ENCODE assay signal across 16 mouse cellular contexts in genomic region chr3:154082241-154082640, GRCm38 (mm10).
DNase-seq lines count a peak whose midpoint lies in the region; ATAC-seq and TF ChIP-seq lines count a peak whose summit lies in the region.
"Had no signal": no experiment of that assay in that cellular context is flagged by ENCODE, and none has a peak within 500 bp of the region (broad histone marks: within the 10 kb centered on the region; RNA-seq: fewer than 3 reads in every experiment).

No protein-coding gene starts in this region.

- TF ChIP-seq CTCF in midbrain, postnatal 0 days (IDR thresholded peaks at IDR 0.05): no peak

- H3K4me3 ChIP-seq in forebrain, embryonic 13.5 days: no peak overlapping the region
- H3K4me3 ChIP-seq in hindbrain, embryonic 15.5 days: no peak overlapping the region
- H3K4me3 ChIP-seq in midbrain, postnatal 0 days (ENCODE audit: low read depth, low read length): no peak overlapping the region
- H3K4me3 ChIP-seq: heart, adult 2 months; limb, embryonic 15.5 days had no signal

- H3K9me3 ChIP-seq in forebrain, embryonic 13.5 days (replicated peaks): no peaks in the 10 kb centered on the region
- no peaks in the 10 kb centered on the region for H3K9me3 ChIP-seq in hindbrain, embryonic 15.5 days
- H3K9me3 ChIP-seq in midbrain, postnatal 0 days (ENCODE audit: low read length): no peaks in the 10 kb centered on the region
- H3K9me3 ChIP-seq: limb, embryonic 15.5 days had no signal

- peak overlapping the region; percentile 35 for H3K4me2 ChIP-seq in forebrain, embryonic 13.5 days
- peak overlapping the region; percentile 38 for H3K4me2 ChIP-seq in hindbrain, embryonic 15.5 days
- peak overlapping the region; percentile 30 for H3K4me2 ChIP-seq in midbrain, postnatal 0 days (ENCODE audit: low read depth, low read length, poor library complexity, severe bottlenecking)
- H3K4me2 ChIP-seq: limb, embryonic 15.5 days; lung, embryonic 14.5 days had no signal

- no peaks in the 10 kb centered on the region for H3K36me3 ChIP-seq in forebrain, embryonic 13.5 days (ENCODE audit: poor library complexity, severe bottlenecking)
- no peaks in the 10 kb centered on the region for H3K36me3 ChIP-seq in hindbrain, embryonic 15.5 days
- H3K36me3 ChIP-seq in midbrain, postnatal 0 days (ENCODE audit: insufficient read depth, low read length): no peaks in the 10 kb centered on the region
- H3K36me3 ChIP-seq: limb, embryonic 15.5 days had no signal

- H3K4me1 ChIP-seq in forebrain, embryonic 13.5 days: peaks cover 19% of the 10 kb centered on the region
- H3K4me1 ChIP-seq in hindbrain, embryonic 15.5 days (replicated peaks): peaks cover 14% of the 10 kb centered on the region
- peaks cover 15% of the 10 kb centered on the region for H3K4me1 ChIP-seq in midbrain, postnatal 0 days (ENCODE audit: insufficient read depth, low read length)
- H3K4me1 ChIP-seq: limb, embryonic 15.5 days had no signal

- no peak overlapping the region for H3K9ac ChIP-seq in forebrain, embryonic 13.5 days
- no peak overlapping the region for H3K9ac ChIP-seq in hindbrain, embryonic 15.5 days
- no peak overlapping the region for H3K9ac ChIP-seq in midbrain, postnatal 0 days (replicated peaks; ENCODE audit: low read length, poor library complexity, severe bottlenecking)
- H3K9ac ChIP-seq: limb, embryonic 15.5 days; lung, embryonic 14.5 days had no signal

- 7% methylated on average over 9 of the region's 9 CpGs for WGBS in forebrain, embryonic 13.5 days
- 21% methylated on average over 9 of the region's 9 CpGs for WGBS in hindbrain, embryonic 15.5 days
- WGBS in midbrain, postnatal 0 days: 12% methylated on average over 9 of the region's 9 CpGs

- peak; percentile 6 for DNase-seq in brain, embryonic 18.5 days (ENCODE audit: low read depth, low spot score)
- DNase-seq in midbrain, postnatal 0 days (ENCODE audit: low spot score): no peak
- no peak for DNase-seq in kidney, postnatal 36 days
- DNase-seq in kidney, adult 11 months: no peak
- no peak for DNase-seq in cerebellum, adult 9-11 months
- DNase-seq: adrenal gland, postnatal 14 days; cerebellum, adult 11 months; heart, adult 2 months; heart, postnatal 36 days; kidney, adult 18-20 months had no signal

- peak; percentile 65 for ATAC-seq in forebrain, embryonic 13.5 days
- no peak for ATAC-seq in hindbrain, embryonic 15.5 days (ENCODE audit: low FRiP score, low read depth)
- peak; percentile 78 for ATAC-seq in midbrain, postnatal 0 days (ENCODE audit: low FRiP score)
- ATAC-seq: CD4-positive, CD25-positive, alpha-beta regulatory T cell, adult 4 months had no signal

- no peaks in the 10 kb centered on the region for H3K27me3 ChIP-seq in forebrain, embryonic 13.5 days
- no peaks in the 10 kb centered on the region for H3K27me3 ChIP-seq in hindbrain, embryonic 15.5 days
- no peaks in the 10 kb centered on the region for H3K27me3 ChIP-seq in midbrain, postnatal 0 days (ENCODE audit: insufficient read depth, low read length)
- H3K27me3 ChIP-seq: limb, embryonic 15.5 days had no signal

- H3K27ac ChIP-seq in forebrain, embryonic 13.5 days: no peak overlapping the region
- no peak overlapping the region for H3K27ac ChIP-seq in hindbrain, embryonic 15.5 days (replicated peaks)
- H3K27ac ChIP-seq in midbrain, postnatal 0 days (ENCODE audit: low read depth, low read length): peak overlapping the region; percentile 18; the same call in 1 of the 2 replicates
- H3K27ac ChIP-seq: heart, adult 2 months; limb, embryonic 15.5 days; stomach, postnatal 0 days had no signal
